Mouse (Mus musculus) CH12.LX (cell line): ENCODE data around the gene Kat8. TPM values are rescaled to one million over a fixed set of nuclear protein-coding genes. Genes with fewer than 3 reads are reported as not detected.

ENCODE experiments used
- DNase-seq: peaks from one replicate; pipeline ENCODE4 v3.0.0-alpha.2; 2013; ENCODE audit errors: extremely low read depth
- H3K27ac ChIP-seq: 2 replicates; pipeline ENCODE4 v1.5.1; 2012; ENCODE audit warnings: low read depth, mild to moderate bottlenecking, control low read depth, moderate library complexity; ENCODE audit not compliant: insufficient read depth
- H3K27me3 ChIP-seq: replicated peaks from 2 replicates; pipeline ENCODE3; 2012; ENCODE audit warnings: inconsistent platforms
- H3K36me3 ChIP-seq, 2 experiments: replicated peaks in 1 of 2; 2 replicates each; pipeline versions ENCODE3 to v1.6.1; 2012; ENCODE audit warnings: inconsistent platforms in 1 of 2, low read length in 1 of 2, mild to moderate bottlenecking in 1 of 2, mixed read lengths in 1 of 2, moderate library complexity in 1 of 2; ENCODE audit not compliant: control insufficient read depth in 1 of 2, insufficient read depth in 1 of 2
- H3K4me1 ChIP-seq, 2 experiments: 2 replicates each; pipeline ENCODE4 v1.6.1; 2012; ENCODE audit warnings: inconsistent platforms in 1 of 2, moderate library complexity in 1 of 2; ENCODE audit not compliant: insufficient read depth in 2 of 2, control insufficient read depth in 1 of 2
- H3K4me2 ChIP-seq: 2 replicates; pipeline ENCODE4 v1.6.1; 2012; ENCODE audit warnings: low read depth, mild to moderate bottlenecking, control low read depth; ENCODE audit not compliant: poor library complexity, insufficient read depth, severe bottlenecking
- H3K4me3 ChIP-seq, 3 experiments: fragments of 150-350 bp in 1 of 3; sonication (generic) in 1 of 3; replicated peaks in 1 of 3; 2 replicates each; pipeline versions ENCODE3 to v1.5.1; 2011 to 2012; ENCODE audit warnings: low read depth in 2 of 3, low read length in 2 of 3, mild to moderate bottlenecking in 2 of 3, moderate library complexity in 2 of 3, control low read depth in 1 of 3, improper control_type of control experiment in 1 of 3, inconsistent platforms in 1 of 3, mixed read lengths in 1 of 3; ENCODE audit not compliant: poor library complexity in 1 of 3
- H3K79me2 ChIP-seq: replicated peaks from 2 replicates; pipeline ENCODE4 v1.6.1; 2012; ENCODE audit warnings: mild to moderate bottlenecking, moderate library complexity; ENCODE audit not compliant: control insufficient read depth, poor library complexity, insufficient read depth, severe bottlenecking; ENCODE audit errors: extremely low read depth
- H3K9ac ChIP-seq: 2 replicates; pipeline ENCODE4 v1.6.1; 2012; ENCODE audit warnings: low read depth, mild to moderate bottlenecking, control low read depth, moderate library complexity; ENCODE audit not compliant: insufficient read depth
- H3K9me3 ChIP-seq: replicated peaks from 2 replicates; pipeline ENCODE3; 2012; ENCODE audit warnings: low read length, inconsistent platforms, mixed read lengths
- CTCF ChIP-seq, 2 experiments: IDR thresholded peaks in 1 of 2; conservative IDR thresholded peaks in 1 of 2; 2 replicates each; pipeline ENCODE4 v1.5.1; 2011 to 2012; ENCODE audit warnings: low read depth in 2 of 2, low read length in 2 of 2, improper control_type of control experiment in 1 of 2, inconsistent platforms in 1 of 2, mild to moderate bottlenecking in 1 of 2, moderate library complexity in 1 of 2
- E2F4 ChIP-seq: IDR thresholded peaks from 2 replicates; pipeline ENCODE4 v1.6.1; 2011; ENCODE audit warnings: low read depth, low read length, improper control_type of control experiment; ENCODE audit not compliant: insufficient replicate concordance
- ELF1 ChIP-seq: IDR thresholded peaks from 2 replicates; pipeline ENCODE4 v1.6.1; 2014; ENCODE audit warnings: low read depth, mild to moderate bottlenecking, inconsistent platforms, low read length, improper control_type of control experiment
- IRF4 ChIP-seq: IDR thresholded peaks from 2 replicates; pipeline ENCODE4 v1.6.1; 2014; ENCODE audit warnings: low read depth, mild to moderate bottlenecking, inconsistent platforms, low read length, improper control_type of control experiment
- KAT2A ChIP-seq: IDR thresholded peaks from 2 replicates; pipeline ENCODE4 v1.6.1; 2012; ENCODE audit warnings: low read length, improper control_type of control experiment, inconsistent platforms; ENCODE audit not compliant: insufficient replicate concordance
- MAX ChIP-seq: IDR thresholded peaks from 2 replicates; pipeline ENCODE4 v1.6.1; 2011; ENCODE audit warnings: low read length, improper control_type of control experiment
- RAD21 ChIP-seq: IDR thresholded peaks from 2 replicates; pipeline ENCODE4 v1.6.1; 2011; ENCODE audit warnings: low read depth, mild to moderate bottlenecking, low read length, improper control_type of control experiment, moderate library complexity
- SMC3 ChIP-seq: IDR thresholded peaks from 2 replicates; pipeline ENCODE4 v1.6.1; 2011; ENCODE audit warnings: low read depth, low read length, improper control_type of control experiment
- UBTF ChIP-seq: IDR thresholded peaks from 2 replicates; pipeline ENCODE4 v1.6.1; 2012; ENCODE audit warnings: low read depth, mild to moderate bottlenecking, inconsistent platforms, low read length, improper control_type of control experiment, moderate library complexity
- USF1 ChIP-seq: IDR thresholded peaks from 2 replicates; pipeline ENCODE4 v1.6.1; 2014; ENCODE audit warnings: low read depth, mild to moderate bottlenecking, inconsistent platforms, low read length, improper control_type of control experiment
- ZNF384 ChIP-seq: IDR thresholded peaks from 2 replicates; pipeline ENCODE4 v1.6.1; 2012; ENCODE audit warnings: low read depth, low read length, improper control_type of control experiment, inconsistent platforms
- dilution Hi-C: fragments of 300-500 bp; cut with MboI; formaldehyde crosslinking; loops from 2 replicates; pipeline ENCODE4 v1.14.3; 2020; ENCODE audit warnings: low sequenced_read_pairs; ENCODE audit not compliant: extremely low pct_unique_long_range_greater_than_20kb, extremely low pct_ligation_motif_present
- in situ Hi-C: fragments of 300-500 bp; cut with MboI; formaldehyde crosslinking; loops from 3 replicates; pipeline ENCODE4 v1.14.3; 2019; ENCODE audit warnings: low sequenced_read_pairs, low pct_ligation_motif_present, low pct_unique_long_range_greater_than_20kb, mixed read lengths
- polyA plus RNA-seq: library from polyadenylated mRNA; unstranded; fragments of >175 nt; gene quantifications from 2 replicates; pipeline ENCODE4 v1.2.1, GENCODE M21; 2012; ENCODE audit warnings: low read depth; ENCODE audit not compliant: insufficient read length
- total RNA-seq, 2 experiments: library from RNA; depleted of rRNA; stranded (reverse); fragments of 300-350 nt in 1 of 2; fragments of >200 nt in 1 of 2; gene quantifications; 2 replicates each; pipeline ENCODE4 v1.2.3; 2012 to 2014

Gene Kat8
- total and polyA plus RNA-seq, 3 experiments, result 18.0 to 30.3 (median 22.9) TPM

DNA sequence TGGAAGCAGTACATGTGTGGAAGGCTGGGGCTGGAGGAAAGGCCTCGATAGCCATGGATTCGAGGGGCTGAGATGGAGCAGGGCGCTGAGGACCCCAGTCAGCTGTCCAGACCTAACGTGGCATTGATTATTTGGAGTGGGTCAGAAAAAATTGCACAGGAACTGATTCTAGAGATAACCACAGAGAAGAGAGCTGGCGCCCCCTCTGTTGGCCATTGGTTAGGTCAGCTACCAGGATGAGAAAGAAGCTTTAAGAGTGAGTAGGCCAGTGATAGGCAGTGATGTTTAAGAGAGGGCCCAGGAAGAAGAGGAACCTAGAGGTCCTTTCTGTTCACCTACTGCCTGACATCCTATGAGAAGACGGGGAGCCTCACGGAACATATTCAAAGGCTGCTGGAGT, 7.0 kb downstream of the Kat8 start:
- Histone ChIP-seq H3K27me3 (no peaks in the 10 kb centered on the region), H3K4me3 (no peak overlapping the region), H3K79me2 (no peaks in the 10 kb centered on the region), H3K36me3 (peaks cover 12 to 47% of the 10 kb centered on the region in 2 experiments), H3K4me1 (peaks cover 8 to 42% of the 10 kb centered on the region in 2 experiments), H3K27ac (no peak overlapping the region), H3K4me2 (no peak overlapping the region), H3K9me3 (no peaks in the 10 kb centered on the region), H3K9ac (no peak overlapping the region)
- in situ Hi-C loops, result no loop called here
- TF ChIP-seq ZNF384 (0 out of 2 replicates have a peak, but pooled peaks have one; percentile 11), IRF4 (no peak), RAD21 (peak; percentile 29), UBTF (no peak), CTCF (conservative IDR thresholded peaks at IDR 0.05 in 1 of 2, IDR thresholded peaks at IDR 0.05 in 1 of 2; ENCODE audit: low read depth in 2 of 2, low read length in 2 of 2) (peak; percentile 8 to 62; a peak in 2 of 4 replicates)
- dilution Hi-C loops, result no loop called here
- DNase-seq, result peak; percentile 54

GRCm38 (mm10) chr7:127921516-127921915, 9.2 kb downstream of the Kat8 start:
- dilution Hi-C loops (no loop called here), in situ Hi-C loops (loop anchor here (10.0 kb wide), 1 partner anchor 1217 kb away; the partner anchor contains the start of gene Coro1a)
- Histone ChIP-seq H3K79me2 (no peaks in the 10 kb centered on the region), H3K36me3 (peaks cover 26 to 65% of the 10 kb centered on the region in 2 experiments), H3K9me3 (no peaks in the 10 kb centered on the region), H3K9ac (no peak overlapping the region), H3K4me1 (peaks cover 8 to 28% of the 10 kb centered on the region in 2 experiments), H3K4me2 (no peak overlapping the region), H3K27ac (no peak overlapping the region), H3K27me3 (no peaks in the 10 kb centered on the region), H3K4me3 (no peak overlapping the region)
- TF ChIP-seq KAT2A (no peak), SMC3 (peak; percentile 44), USF1 (no peak), MAX (no peak), CTCF (conservative IDR thresholded peaks at IDR 0.05 in 1 of 2, IDR thresholded peaks at IDR 0.05 in 1 of 2; ENCODE audit: low read depth in 2 of 2, low read length in 2 of 2) (peak; percentile 11 to 70; a peak in 2 of 4 replicates), ZNF384 (no peak), RAD21 (peak; percentile 47)
- peak; percentile 56 for DNase-seq

DNA sequence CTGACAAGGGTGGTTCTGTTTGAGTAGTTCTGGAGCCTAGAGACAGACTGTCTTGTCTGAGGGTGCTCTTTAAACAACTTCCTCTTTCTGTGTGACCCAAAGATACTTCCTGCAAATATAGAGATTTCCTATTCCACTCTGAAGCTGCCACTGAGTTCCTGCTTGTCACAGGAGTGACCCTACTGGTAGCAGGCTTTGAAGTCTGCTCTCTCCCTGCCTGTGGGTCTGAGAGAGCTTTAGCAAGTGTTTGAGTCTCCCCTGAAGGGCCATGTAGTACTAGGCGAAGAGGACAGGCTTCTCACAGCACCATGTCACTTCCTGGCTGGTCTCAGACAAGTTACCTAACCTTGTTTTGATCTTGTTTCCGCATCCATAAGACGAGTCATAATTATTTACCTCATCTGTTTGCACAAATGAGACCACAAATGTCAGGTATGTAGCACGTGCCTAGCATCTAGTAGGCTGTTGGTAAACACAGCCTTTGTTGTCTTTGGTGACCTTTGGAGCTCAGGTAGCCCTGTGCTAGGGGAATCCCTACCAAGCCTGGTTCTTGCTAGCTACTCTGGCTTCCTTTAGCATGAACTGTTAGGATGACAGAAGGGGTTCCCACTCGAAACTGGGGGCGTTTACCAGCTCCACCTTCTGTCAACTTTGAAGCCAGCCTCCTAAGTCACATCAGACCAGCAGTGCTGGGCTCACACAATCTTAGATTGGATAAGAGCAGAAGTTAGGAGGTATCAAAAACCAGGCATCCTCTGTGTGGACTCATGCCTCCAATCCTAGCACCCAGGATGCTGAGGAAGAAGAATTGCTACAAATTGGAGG, 10.3 kb downstream of the Kat8 start:
- Histone ChIP-seq H3K79me2 (no peaks in the 10 kb centered on the region), H3K4me1 (peaks cover 5 to 20% of the 10 kb centered on the region in 2 experiments), H3K36me3 (peaks cover 24 to 67% of the 10 kb centered on the region in 2 experiments), H3K27me3 (no peaks in the 10 kb centered on the region), H3K9ac (no peak overlapping the region), H3K4me2 (no peak overlapping the region), H3K9me3 (no peaks in the 10 kb centered on the region), H3K27ac (peak overlapping the region; percentile 9; the same call in 1 of the 2 replicates), H3K4me3 (no peak overlapping the region)
- TF ChIP-seq ELF1 (0 out of 2 replicates have a peak, but pooled peaks have one; percentile 9), E2F4 (no peak)
- in situ Hi-C loops, result loop anchor here (10.0 kb wide), 1 partner anchor 1218 kb away; the partner anchor contains the start of gene Coro1a
- DNase-seq, result peak; percentile 45
- dilution Hi-C loops, result no loop called here
